Mouse (Mus musculus): ENCODE measurements at regions not wholly inside any gene's neighbourhood (a gene's known extent, or its start where the extent isn't known, plus 50 kb on each side); places are given as distances from the start of the nearest gene placed in this dataset.

DNA sequence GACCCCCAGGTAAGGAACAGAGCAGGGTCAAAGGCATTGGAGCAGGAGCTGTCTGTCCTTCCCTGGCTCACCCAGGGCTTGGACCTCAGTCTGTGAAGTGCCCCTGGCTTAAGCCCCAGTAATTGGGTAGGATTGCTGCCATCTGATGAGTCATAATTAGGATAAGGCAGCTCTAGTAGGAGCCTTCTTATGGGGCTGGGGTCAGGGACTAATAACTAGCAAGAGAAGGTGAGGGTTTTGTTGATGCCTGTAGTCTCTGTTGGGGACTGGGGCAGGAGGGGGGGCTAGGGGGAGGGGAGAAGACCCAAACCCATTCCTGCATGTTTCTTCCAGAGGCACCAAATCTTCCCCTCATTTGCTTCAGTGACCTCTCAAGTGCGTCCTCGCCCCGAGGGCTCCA lies 172.4 kb upstream of the Mki67 start:
- no peak for TF ChIP-seq CTCF (IDR thresholded peaks at IDR 0.05; ENCODE audit: low read depth, low read length)
- TF ChIP-seq POLR2A (IDR thresholded peaks at IDR 0.05; ENCODE audit: extremely low read depth, insufficient read depth, low read length), result no peak
